Mouse (Mus musculus): ENCODE results near the gene Grip1.

DNA sequence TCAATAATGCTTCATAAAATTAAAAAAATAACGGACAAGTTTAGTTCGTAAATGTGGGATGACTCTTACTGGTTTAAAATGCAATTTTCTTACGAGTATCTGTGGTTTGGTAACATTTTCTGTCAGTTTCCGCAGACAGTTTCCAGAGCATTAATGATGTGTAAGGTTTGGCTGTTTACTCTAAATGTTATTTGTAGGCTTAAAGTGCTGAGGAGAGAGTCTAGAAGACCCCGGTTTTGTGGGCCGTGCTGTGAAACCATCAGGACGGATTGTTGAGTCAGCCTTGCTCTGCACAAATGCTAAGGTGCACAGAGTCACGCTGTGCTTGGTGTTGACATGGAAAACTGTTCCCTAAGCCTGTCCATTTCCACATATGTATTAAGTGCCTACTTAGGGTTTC is 41.7 kb downstream of the Grip1 start:
- no peak for TF ChIP-seq CTCF (IDR thresholded peaks at IDR 0.05; ENCODE audit: borderline replicate concordance, insufficient read depth, low read depth, low read length)
- no peak for TF ChIP-seq POLR2A (IDR thresholded peaks at IDR 0.05; ENCODE audit: borderline replicate concordance, insufficient read depth, low read length)
